Mouse (Mus musculus) left cerebral cortex, adult 2 months (tissue): ENCODE measurements around the gene Ccdc134. TPM values are rescaled to one million over a fixed set of nuclear protein-coding genes. Genes with fewer than 3 reads are reported as not detected.

Source experiments
- DNase-seq, 2 experiments: peaks; one replicate each; pipeline ENCODE4 v3.0.0; 2021 to 2022; ENCODE audit warnings: low spot score in 2 of 2, mixed read lengths in 1 of 2; ENCODE audit errors: extremely low spot score in 1 of 2
- H3K27ac ChIP-seq: fragments of 200-600 bp; 2 replicates; pipeline ENCODE4 v1.8.1; 2022
- H3K4me3 ChIP-seq: fragments of 200-600 bp; 2 replicates; pipeline ENCODE4 v1.8.1; 2022
- CTCF ChIP-seq: fragments of 200-600 bp; IDR thresholded peaks from 2 replicates; pipeline ENCODE4 v1.8.1; 2022; ENCODE audit warnings: antibody characterized with exemption, mild to moderate bottlenecking, moderate library complexity
- intact Hi-C: fragments of 180-260 bp; cut with DNase I; formaldehyde crosslinking; loops from one replicate; pipeline ENCODE4 v1.15.1; 2025
- total RNA-seq, 2 experiments: library from RNA; stranded (reverse); gene quantifications; 2 replicates each; pipeline ENCODE4 v1.2.3; 2021

The Ccdc134 gene
- total RNA-seq, 2 experiments from 2014 or later: 11.2 to 18.3 TPM

GRCm38 (mm10) chr15:82130599-82130998 lies 2.9 kb downstream of the Ccdc134 start:
- no peak for DNase-seq
- no peak for TF ChIP-seq CTCF
- Histone ChIP-seq H3K4me3 (no peak overlapping the region), H3K27ac (no peak overlapping the region)
- intact Hi-C loops: no loop called here

GRCm38 (mm10) chr15:82135372-82135771 lies 7.7 kb downstream of the Ccdc134 start:
- Histone ChIP-seq H3K27ac (peak overlapping the region; percentile 32), H3K4me3 (no peak overlapping the region)
- TF ChIP-seq CTCF: no peak
- intact Hi-C loops: no loop called here
- DNase-seq: peak in 1 of 2 experiments; percentile 28

- Histone ChIP-seq H3K4me3 (no peak overlapping the region), H3K27ac (no peak overlapping the region)
- DNase-seq: peak; percentile 59 to 62
- intact Hi-C loops: loop anchor here (2.0 kb wide), 1 partner anchor 52 kb away; no protein-coding TSS in a partner anchor
- TF ChIP-seq CTCF: peak; percentile 88
These were observed 10.8 kb downstream of the Ccdc134 start for GRCm38 (mm10) chr15:82138565-82138964.

- Histone ChIP-seq H3K4me3 (no peak overlapping the region), H3K27ac (no peak overlapping the region)
- intact Hi-C loops: loop anchor here (1.0 to 2.0 kb wide), 2 partner anchors 52 to 97 kb away; no protein-coding TSS in a partner anchor
- TF ChIP-seq CTCF: peak; percentile 51
- DNase-seq: no peak
These were observed 11.5 kb downstream of the Ccdc134 start for GRCm38 (mm10) chr15:82139196-82139595.

- intact Hi-C loops: no loop called here
These were observed 12.6 kb downstream of the Ccdc134 start for GRCm38 (mm10) chr15:82140355-82140754.

GRCm38 (mm10) chr15:82144157-82144556 lies 16.4 kb downstream of the Ccdc134 start:
- intact Hi-C loops: no loop called here
- H3K4me3 ChIP-seq: no peak overlapping the region
- H3K27ac ChIP-seq: no peak overlapping the region
- DNase-seq: no peak
- no peak for TF ChIP-seq CTCF

More at GRCm38 (mm10) chr15:82140355-82140754, 12.6 kb downstream of the Ccdc134 start:
- TF ChIP-seq CTCF: peak; percentile 16
- DNase-seq: no peak
- Histone ChIP-seq H3K4me3 (no peak overlapping the region), H3K27ac (no peak overlapping the region)

GRCm38 (mm10) chr15:82145408-82145807 lies 17.7 kb downstream of the Ccdc134 start:
- DNase-seq: no peak
- TF ChIP-seq CTCF: no peak
- no peak overlapping the region for H3K27ac ChIP-seq
- intact Hi-C loops: no loop called here
- H3K4me3 ChIP-seq: no peak overlapping the region

- H3K27ac ChIP-seq: peak overlapping the region; percentile 94
- DNase-seq: no peak
- peak overlapping the region; percentile 89 for H3K4me3 ChIP-seq
- no peak; the same call in 1 of the 2 replicates for TF ChIP-seq CTCF
- intact Hi-C loops: loop anchor here (2.0 kb wide), 1 partner anchor 19 kb away; no protein-coding TSS in a partner anchor
These were observed 18.4 kb downstream of the Ccdc134 start for GRCm38 (mm10) chr15:82145851-82146769.

GRCm38 (mm10) chr15:82146770-82147610 lies 19.3 kb downstream of the Ccdc134 start, which contains the start of gene Srebf2:
Gene Srebf2 (plus strand): TSS chr15:82147181.
- TF ChIP-seq CTCF: no peak
- DNase-seq: peak; percentile 97 to 98
- intact Hi-C loops: loop anchor here (2.0 kb wide), 1 partner anchor 18 kb away; no protein-coding TSS in a partner anchor
- H3K27ac ChIP-seq: peak within 1 kb of the TSS; percentile 97
- peak within 1 kb of the TSS; percentile 89 for H3K4me3 ChIP-seq

- H3K27ac ChIP-seq: peak overlapping the region; percentile 97
- intact Hi-C loops: loop anchor here (2.0 kb wide), 1 partner anchor 17 kb away; no protein-coding TSS in a partner anchor
These were observed 19.9 kb downstream of the Ccdc134 start for GRCm38 (mm10) chr15:82147611-82148111.

GRCm38 (mm10) chr15:82148510-82148911 lies 20.8 kb downstream of the Ccdc134 start:
- peak overlapping the region; percentile 89 for H3K4me3 ChIP-seq
- no peak for TF ChIP-seq CTCF
- intact Hi-C loops: no loop called here
- no peak for DNase-seq
- peak overlapping the region; percentile 97 for H3K27ac ChIP-seq

More at GRCm38 (mm10) chr15:82147611-82148111, 19.9 kb downstream of the Ccdc134 start:
- H3K4me3 ChIP-seq: peak overlapping the region; percentile 89
- DNase-seq: peak; percentile 53 to 64
- TF ChIP-seq CTCF: peak; percentile 29
